Mouse (Mus musculus): ENCODE results near the gene Mfn2. TPM values are rescaled to one million over a fixed set of nuclear protein-coding genes. Genes with fewer than 3 reads are reported as not detected.

Gene Mfn2
- polyA plus RNA-seq (2017; shearing (Covaris generic)) = 55.3 TPM

GRCm38 (mm10) chr4:147904313-147905089 is at the start of gene Mfn2:
Mfn2 (minus strand) TSS chr4:147904704.

GRCm38 (mm10) chr4:147940576-147941044 is 36.1 kb upstream of the Mfn2 start, which contains the start of gene 2510039O18Rik:
2510039O18Rik (plus strand) TSS chr4:147940895.

GRCm38 (mm10) chr4:147936331-147936954 is 31.9 kb upstream of the Mfn2 start, which contains the start of gene Plod1:
Plod1 (minus strand) TSS chr4:147936767.

GRCm38 (mm10) chr4:147868450-147869031 is 36.0 kb downstream of the Mfn2 start, which contains the start of the genes Miip and Fv1:
Miip (minus strand) TSS chr4:147868816.
Fv1 (plus strand) TSS chr4:147868979.

GRCm38 (mm10) chr4:147847614-147848583 is 56.6 kb downstream of the Mfn2 start, which contains the start of gene Zfp933:
Zfp933 (minus strand) TSS chr4:147848366.

Other genes with a start within 250 kb of the Mfn2 start
- 0.10 TPM for gene Zfp534, start 202.2 kb downstream of the Mfn2 start, polyA plus RNA-seq (2017; shearing (Covaris generic))
- gene Zfp984, start 94.9 kb downstream of the Mfn2 start, polyA plus RNA-seq (2017; shearing (Covaris generic)) = 31.9 TPM
- gene Zfp933, start 56.3 kb downstream of the Mfn2 start, polyA plus RNA-seq (2017; shearing (Covaris generic)) = 7.4 TPM
- 125 TPM for gene Miip, start 35.9 kb downstream of the Mfn2 start, polyA plus RNA-seq (2017; shearing (Covaris generic))
- gene Fv1, start 35.7 kb downstream of the Mfn2 start, polyA plus RNA-seq (2017; shearing (Covaris generic)) = 5.5 TPM
- 9.9 TPM for gene Plod1, start 32.1 kb upstream of the Mfn2 start, polyA plus RNA-seq (2017; shearing (Covaris generic))
- 3.3 TPM for gene 2510039O18Rik, start 36.2 kb upstream of the Mfn2 start, polyA plus RNA-seq (2017; shearing (Covaris generic))
- gene Nppb, start 81.1 kb upstream of the Mfn2 start, polyA plus RNA-seq (2017; shearing (Covaris generic)) = not detected
- gene Nppa, start 96.0 kb upstream of the Mfn2 start, polyA plus RNA-seq (2017; shearing (Covaris generic)) = not detected
- gene Clcn6, start 134.1 kb upstream of the Mfn2 start, polyA plus RNA-seq (2017; shearing (Covaris generic)) = 10.0 TPM
- 20.9 TPM for gene Mthfr, start 134.4 kb upstream of the Mfn2 start, polyA plus RNA-seq (2017; shearing (Covaris generic))
- gene Agtrap, start 183.3 kb upstream of the Mfn2 start, polyA plus RNA-seq (2017; shearing (Covaris generic)) = 26.0 TPM
- 53.9 TPM for gene Mad2l2, start 225.7 kb upstream of the Mfn2 start, polyA plus RNA-seq (2017; shearing (Covaris generic))
- gene Draxin, start 226.0 kb upstream of the Mfn2 start, polyA plus RNA-seq (2017; shearing (Covaris generic)) = not detected
- 52.8 TPM for gene Fbxo6, start 247.4 kb upstream of the Mfn2 start, polyA plus RNA-seq (2017; shearing (Covaris generic))